ENCODE assay signal across 17 mouse cellular contexts in the genomic region with DNA sequence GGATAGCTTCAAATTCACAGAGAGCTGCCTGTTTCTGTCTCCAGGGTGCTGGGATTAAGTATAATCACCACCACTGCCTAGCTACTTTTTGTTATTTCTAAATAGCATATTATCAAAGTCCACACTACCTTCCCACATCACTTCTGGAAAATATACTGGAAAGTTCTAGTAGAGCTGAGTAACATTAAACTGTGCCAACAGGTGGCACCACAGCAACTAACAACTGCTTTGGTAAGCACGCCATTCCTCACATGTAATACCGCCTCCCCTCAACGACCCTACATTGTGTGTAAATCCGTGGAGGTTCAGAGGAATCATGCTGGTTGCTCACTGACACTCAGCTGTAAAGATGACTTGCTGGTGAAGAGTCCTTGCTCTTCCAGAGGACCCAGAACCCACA.
DNase-seq lines count a peak whose midpoint lies in the region; ATAC-seq and TF ChIP-seq lines count a peak whose summit lies in the region.
"Had no signal": no experiment of that assay in that cellular context is flagged by ENCODE, and none has a peak within 500 bp of the region (broad histone marks: within the 10 kb centered on the region; RNA-seq: fewer than 3 reads in every experiment).

No protein-coding gene starts in this region.

- 62% methylated on average over 4 of the region's 4 CpGs for WGBS in heart, postnatal 0 days
- WGBS in neural tube, embryonic 15.5 days: 85% methylated on average over 4 of the region's 4 CpGs

- no peak for TF ChIP-seq POLR2A in CH12.LX (IDR thresholded peaks at IDR 0.05; ENCODE audit: low read depth, low read length)

- no peak for TF ChIP-seq EP300 in heart, postnatal 0 days (IDR thresholded peaks at IDR 0.05; ENCODE audit: low read depth)
- TF ChIP-seq EP300 in CH12.LX (IDR thresholded peaks at IDR 0.05; ENCODE audit: low read length): no peak

- dilution Hi-C loops in CH12.LX (cut with MboI; ENCODE audit: extremely low pct_ligation_motif_present, extremely low pct_unique_long_range_greater_than_20kb, low sequenced_read_pairs): no loop called here

- H3K9ac ChIP-seq in heart, postnatal 0 days (replicated peaks; ENCODE audit: low read depth, low read length): no peak overlapping the region
- H3K9ac ChIP-seq in CH12.LX (ENCODE audit: insufficient read depth, low read depth): no peak overlapping the region
- no peak overlapping the region for H3K9ac ChIP-seq in neural tube, embryonic 15.5 days (replicated peaks)
- H3K9ac ChIP-seq: forebrain, embryonic 15.5 days; midbrain, embryonic 15.5 days; neural tube, embryonic 13.5 days had no signal

- TF ChIP-seq RAD21 in CH12.LX (IDR thresholded peaks at IDR 0.05; ENCODE audit: low read depth, low read length): peak; percentile 50

- H3K9me3 ChIP-seq in heart, postnatal 0 days (replicated peaks; ENCODE audit: control insufficient read depth, low read length): no peaks in the 10 kb centered on the region
- H3K9me3 ChIP-seq in CH12.LX (replicated peaks; ENCODE audit: low read length): no peaks in the 10 kb centered on the region
- H3K9me3 ChIP-seq in neural tube, embryonic 15.5 days (replicated peaks): no peaks in the 10 kb centered on the region
- H3K9me3 ChIP-seq: embryonic facial prominence, embryonic 10.5 days; forebrain, embryonic 15.5 days; midbrain, embryonic 15.5 days; neural tube, embryonic 13.5 days had no signal

- in situ Hi-C loops in CH12.LX (cut with MboI; ENCODE audit: low pct_ligation_motif_present, low pct_unique_long_range_greater_than_20kb, low sequenced_read_pairs): no loop called here

- no peak for DNase-seq in heart, postnatal 0 days (ENCODE audit: low spot score)
- no peak for DNase-seq in heart, postnatal 36 days
- DNase-seq in kidney, postnatal 10 days: peak; percentile 12
- DNase-seq in kidney, adult 11 months: no peak
- DNase-seq in CH12.LX (ENCODE audit: extremely low read depth): peak; percentile 9
- peak; percentile 1 to 38 for DNase-seq in kidney, postnatal 36 days
- DNase-seq: B cell, adult 2 months; cerebellum, adult 11-12 months; cerebellum, postnatal 10 days; gastrocnemius, postnatal 10 days; layer of hippocampus, postnatal 36 days; thymus, postnatal 14 days had no signal

- no peaks in the 10 kb centered on the region for H3K4me1 ChIP-seq in heart, postnatal 0 days (ENCODE audit: control insufficient read depth, insufficient read depth)
- peaks cover 0 to 2% of the 10 kb centered on the region in 2 experiments; a peak in 1 of 4 replicates for H3K4me1 ChIP-seq in CH12.LX (ENCODE audit: control insufficient read depth in 1 of 2, insufficient read depth in 2 of 2)
- H3K4me1 ChIP-seq in neural tube, embryonic 15.5 days: no peaks in the 10 kb centered on the region
- H3K4me1 ChIP-seq: forebrain, embryonic 15.5 days; midbrain, embryonic 15.5 days; neural tube, embryonic 13.5 days had no signal

- intact Hi-C loops in heart, postnatal 36 days (cut with DNase I): loop anchor here (2.0 to 10.0 kb wide), 3 partner anchors 369 to 423 kb away; no protein-coding TSS in a partner anchor

- H3K36me3 ChIP-seq in heart, postnatal 0 days (replicated peaks; ENCODE audit: control insufficient read depth, insufficient read depth, low read length): no peaks in the 10 kb centered on the region
- H3K36me3 ChIP-seq in CH12.LX (replicated peaks in 1 of 2; ENCODE audit: control insufficient read depth in 1 of 2, insufficient read depth in 1 of 2, low read length in 1 of 2): no peaks in the 10 kb centered on the region
- no peaks in the 10 kb centered on the region for H3K36me3 ChIP-seq in neural tube, embryonic 15.5 days
- H3K36me3 ChIP-seq: embryonic facial prominence, embryonic 10.5 days; forebrain, embryonic 15.5 days; midbrain, embryonic 15.5 days; neural tube, embryonic 13.5 days had no signal

- H3K27ac ChIP-seq in heart, postnatal 0 days (ENCODE audit: low read depth): no peak overlapping the region
- no peak overlapping the region for H3K27ac ChIP-seq in CH12.LX (ENCODE audit: insufficient read depth, low read depth)
- no peak overlapping the region for H3K27ac ChIP-seq in neural tube, embryonic 15.5 days (replicated peaks)
- H3K27ac ChIP-seq: embryonic facial prominence, embryonic 10.5 days; forebrain, embryonic 15.5 days; midbrain, embryonic 15.5 days; neural tube, embryonic 13.5 days had no signal

- no peaks in the 10 kb centered on the region for H3K79me2 ChIP-seq in CH12.LX (replicated peaks; ENCODE audit: control insufficient read depth, extremely low read depth, insufficient read depth, poor library complexity, severe bottlenecking)

- H3K27me3 ChIP-seq in heart, postnatal 0 days (ENCODE audit: control insufficient read depth, insufficient read depth, low read length): no peaks in the 10 kb centered on the region
- no peaks in the 10 kb centered on the region for H3K27me3 ChIP-seq in CH12.LX (replicated peaks)
- no peaks in the 10 kb centered on the region for H3K27me3 ChIP-seq in neural tube, embryonic 15.5 days (replicated peaks)
- H3K27me3 ChIP-seq: forebrain, embryonic 15.5 days; midbrain, embryonic 15.5 days; neural tube, embryonic 13.5 days had no signal

- peak; percentile 9; the same call in 1 of the 2 replicates for TF ChIP-seq CTCF in heart, postnatal 0 days (IDR thresholded peaks at IDR 0.05; ENCODE audit: low read depth)
- TF ChIP-seq CTCF in CH12.LX (conservative IDR thresholded peaks at IDR 0.05 in 1 of 2, IDR thresholded peaks at IDR 0.05 in 1 of 2; ENCODE audit: low read depth in 2 of 2, low read length in 2 of 2): peak in 1 of 2 experiments; percentile 60; a peak in 2 of 4 replicates

- no peak overlapping the region for H3K4me3 ChIP-seq in heart, postnatal 0 days (ENCODE audit: low read depth, low read length)
- no peak overlapping the region for H3K4me3 ChIP-seq in CH12.LX (replicated peaks in 1 of 3; ENCODE audit: low read depth in 2 of 3, low read length in 2 of 3, poor library complexity in 1 of 3)
- H3K4me3 ChIP-seq in neural tube, embryonic 15.5 days (replicated peaks): no peak overlapping the region
- H3K4me3 ChIP-seq: embryonic facial prominence, embryonic 10.5 days; forebrain, embryonic 15.5 days; midbrain, embryonic 15.5 days; neural tube, embryonic 13.5 days had no signal

- no peak for ATAC-seq in heart, postnatal 0 days (ENCODE audit: insufficient read depth, low read depth)
- ATAC-seq in neural tube, embryonic 15.5 days (ENCODE audit: low FRiP score): no peak
- ATAC-seq: forebrain, embryonic 15.5 days; midbrain, embryonic 15.5 days had no signal

- H3K4me2 ChIP-seq in heart, postnatal 0 days (ENCODE audit: low read depth, low read length): no peak overlapping the region
- no peak overlapping the region for H3K4me2 ChIP-seq in CH12.LX (ENCODE audit: insufficient read depth, low read depth, poor library complexity, severe bottlenecking)
- no peak overlapping the region for H3K4me2 ChIP-seq in neural tube, embryonic 15.5 days
- H3K4me2 ChIP-seq: forebrain, embryonic 15.5 days; midbrain, embryonic 15.5 days; neural tube, embryonic 13.5 days had no signal

TF ChIP-seq in CH12.LX, 34 proteins besides CTCF, POLR2A, EP300 and RAD21:
- no peak for TF ChIP-seq TCF12 (IDR thresholded peaks at IDR 0.05; ENCODE audit: low read depth, low read length)
- peak; percentile 63 for TF ChIP-seq SMC3 (IDR thresholded peaks at IDR 0.05; ENCODE audit: low read depth, low read length)
- no peak for TF ChIP-seq MXI1 (IDR thresholded peaks at IDR 0.05; ENCODE audit: low read depth, low read length)
- TF ChIP-seq HCFC1 (IDR thresholded peaks at IDR 0.05; ENCODE audit: low read depth, low read length): no peak

Comparison
In these comparisons a context has a peak if more than half of its experiments do, and no peak if none do; other contexts are left out.
1. DNase-seq: peak in kidney, postnatal 10 days (single experiment), CH12.LX (single experiment) and kidney, postnatal 36 days (2 of 2); none in heart, postnatal 0 days (single experiment), heart, postnatal 36 days (0 of 2) and kidney, adult 11 months (single experiment).